ENCODE assay signal across 11 mouse cellular contexts in genomic region chr8:90069411-90069993, GRCm38 (mm10).
DNase-seq lines count a peak whose midpoint lies in the region; ATAC-seq lines count a peak whose summit lies in the region.
"Had no signal": no experiment of that assay in that cellular context is flagged by ENCODE, and none has a peak within 500 bp of the region (broad histone marks: within the 10 kb centered on the region; RNA-seq: fewer than 3 reads in every experiment).

No protein-coding gene starts in this region.

- H3K9ac ChIP-seq in heart, embryonic 16.5 days (ENCODE audit: low read length): peak overlapping the region; percentile 2; the same call in 1 of the 2 replicates
- no peak overlapping the region for H3K9ac ChIP-seq in forebrain, embryonic 15.5 days (replicated peaks)
- H3K9ac ChIP-seq in midbrain, embryonic 14.5 days (replicated peaks; ENCODE audit: low read length): peak overlapping the region; percentile 34; the same call in 1 of the 2 replicates

- H3K9me3 ChIP-seq in heart, embryonic 16.5 days (replicated peaks; ENCODE audit: control insufficient read depth, low read length): no peaks in the 10 kb centered on the region
- H3K9me3 ChIP-seq in forebrain, embryonic 15.5 days: no peaks in the 10 kb centered on the region
- H3K9me3 ChIP-seq in midbrain, embryonic 14.5 days (ENCODE audit: control insufficient read depth, low read length): no peaks in the 10 kb centered on the region

- peak overlapping the region; percentile 55 for H3K4me2 ChIP-seq in heart, embryonic 16.5 days (ENCODE audit: low read depth, low read length)
- H3K4me2 ChIP-seq in forebrain, embryonic 15.5 days (replicated peaks): peak overlapping the region; percentile 28
- H3K4me2 ChIP-seq in midbrain, embryonic 14.5 days (ENCODE audit: low read length): peak overlapping the region; percentile 35

- H3K36me3 ChIP-seq in heart, embryonic 16.5 days (ENCODE audit: control insufficient read depth, insufficient read depth): no peaks in the 10 kb centered on the region
- H3K36me3 ChIP-seq in forebrain, embryonic 15.5 days: no peaks in the 10 kb centered on the region
- no peaks in the 10 kb centered on the region for H3K36me3 ChIP-seq in midbrain, embryonic 14.5 days (ENCODE audit: control insufficient read depth, insufficient read depth, low read length)

- H3K4me1 ChIP-seq in heart, embryonic 16.5 days (ENCODE audit: control insufficient read depth, insufficient read depth, low read length): no peaks in the 10 kb centered on the region
- H3K4me1 ChIP-seq in forebrain, embryonic 15.5 days: peaks cover 24% of the 10 kb centered on the region
- peaks cover 26% of the 10 kb centered on the region for H3K4me1 ChIP-seq in midbrain, embryonic 14.5 days (ENCODE audit: control insufficient read depth, insufficient read depth, low read length)

- ATAC-seq in heart, embryonic 16.5 days (replicated peaks; ENCODE audit: extremely low read depth, insufficient read depth, low FRiP score): no peak
- ATAC-seq in forebrain, embryonic 15.5 days (replicated peaks): peak; percentile 60
- ATAC-seq in midbrain, embryonic 14.5 days (ENCODE audit: low FRiP score, low TSS enrichment): peak; percentile 68; the same call in 1 of the 2 replicates
- no peak for ATAC-seq in frontal cortex, adult (ENCODE audit: low TSS enrichment)

- WGBS in heart, embryonic 16.5 days: 11% methylated on average over 10 of the region's 10 CpGs
- 1% methylated on average over 10 of the region's 10 CpGs for WGBS in forebrain, embryonic 15.5 days
- 1% methylated on average over 10 of the region's 10 CpGs for WGBS in midbrain, embryonic 14.5 days

- H3K4me3 ChIP-seq in heart, embryonic 16.5 days (ENCODE audit: low read length): peak overlapping the region; percentile 39
- no peak overlapping the region for H3K4me3 ChIP-seq in forebrain, embryonic 15.5 days
- H3K4me3 ChIP-seq in midbrain, embryonic 14.5 days (replicated peaks; ENCODE audit: low read depth, low read length): no peak overlapping the region

- intact Hi-C loops in heart, postnatal 36 days (cut with DNase I): no loop called here
- intact Hi-C loops in left cerebral cortex, postnatal 36 days (cut with DNase I): no loop called here

- no peaks in the 10 kb centered on the region for H3K27me3 ChIP-seq in heart, embryonic 16.5 days (ENCODE audit: control insufficient read depth, insufficient read depth, low read length)
- no peaks in the 10 kb centered on the region for H3K27me3 ChIP-seq in forebrain, embryonic 15.5 days
- H3K27me3 ChIP-seq in midbrain, embryonic 14.5 days (ENCODE audit: control insufficient read depth, insufficient read depth, low read length): no peaks in the 10 kb centered on the region
- H3K27me3 ChIP-seq: CH12.LX had no signal

- DNase-seq in heart, postnatal 36 days: no peak
- peak; percentile 8 for DNase-seq in ZHBTc4 (ENCODE audit: low read depth, low spot score)
- peak; percentile 89 for DNase-seq in midbrain, embryonic 14.5 days
- DNase-seq in natural killer cell, adult 2 months (ENCODE audit: low spot score in 2 of 2): no peak
- DNase-seq in left cerebral cortex, postnatal 36 days (ENCODE audit: low spot score in 2 of 2): no peak
- DNase-seq: thymus, postnatal 4 days had no signal

- no peak overlapping the region for H3K27ac ChIP-seq in heart, embryonic 16.5 days (ENCODE audit: low read length)
- peak overlapping the region; percentile 64 for H3K27ac ChIP-seq in forebrain, embryonic 15.5 days (replicated peaks)
- peak overlapping the region; percentile 81 for H3K27ac ChIP-seq in midbrain, embryonic 14.5 days (replicated peaks; ENCODE audit: low read depth, low read length)
- H3K27ac ChIP-seq: macrophage had no signal

Comparison
In these comparisons a context has a peak if more than half of its experiments do, and no peak if none do; other contexts are left out.
1. ATAC-seq: peak in forebrain, embryonic 15.5 days (single experiment) and midbrain, embryonic 14.5 days (single experiment); none in heart, embryonic 16.5 days (single experiment) and frontal cortex, adult (single experiment).
2. DNase-seq: peak in ZHBTc4 (single experiment) and midbrain, embryonic 14.5 days (single experiment); none in heart, postnatal 36 days (0 of 2), natural killer cell, adult 2 months (0 of 2) and left cerebral cortex, postnatal 36 days (0 of 2).
3. Peak in every context shown above with its lines, with median percentiles within 50 percentile points of each other: H3K4me2 ChIP-seq.